Mouse (Mus musculus): Measurements from ENCODE around the gene Mroh2a. TPM values are rescaled to one million over a fixed set of nuclear protein-coding genes. Genes with fewer than 3 reads are reported as not detected.

Mroh2a gene
- polyA plus RNA-seq, 1 experiment from 2014 or later = 2.8 TPM

DNA sequence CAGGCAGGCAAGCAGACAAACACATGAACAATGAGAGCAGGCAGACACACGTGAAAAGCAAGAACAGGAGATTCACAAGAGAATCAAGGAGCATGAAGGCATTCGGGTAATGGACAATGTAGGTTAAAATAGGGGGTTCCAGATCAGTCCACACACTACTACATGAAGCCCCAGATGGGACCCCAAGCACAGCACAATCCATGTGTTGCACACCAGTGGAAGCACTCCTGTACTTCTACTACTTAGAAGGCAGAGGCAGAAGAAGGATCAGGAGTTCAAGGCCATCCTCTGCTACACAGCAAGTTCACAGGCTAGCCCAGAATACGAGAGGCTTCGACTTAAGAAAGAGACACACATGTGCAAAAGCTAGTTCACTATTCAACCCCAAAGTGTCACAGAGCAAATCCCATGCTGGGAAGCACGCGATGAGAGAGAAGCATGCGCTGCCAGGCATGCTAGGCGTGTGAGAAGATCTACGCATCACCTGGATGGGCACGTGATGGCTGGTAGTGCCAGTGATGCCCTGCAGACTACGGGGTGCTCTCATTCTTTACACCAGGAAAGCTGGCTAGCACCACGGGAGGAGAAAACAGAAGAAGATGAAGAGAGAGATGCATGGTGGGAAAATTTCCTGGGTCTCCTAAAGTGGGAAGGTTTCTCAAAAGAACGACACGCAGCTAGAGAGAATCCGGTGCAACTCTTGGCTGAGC is 59.5 kb downstream of the Mroh2a start:
- H3K27me3 ChIP-seq (ENCODE audit: insufficient read depth, low read length) = no peaks in the 10 kb centered on the region
- no peaks in the 10 kb centered on the region for H3K36me3 ChIP-seq (ENCODE audit: insufficient read depth, low read length)
- no peak for ATAC-seq (ENCODE audit: low FRiP score, low TSS enrichment)
- 82% methylated on average over 15 of the region's 15 CpGs for WGBS
- no peak overlapping the region for H3K9ac ChIP-seq (replicated peaks; ENCODE audit: low read length)
- no peak overlapping the region for H3K4me2 ChIP-seq (replicated peaks; ENCODE audit: low read depth, low read length)
- no peak overlapping the region for H3K27ac ChIP-seq (ENCODE audit: low read length)
- H3K9me3 ChIP-seq (ENCODE audit: low read length) = peaks cover 64% of the 10 kb centered on the region
- H3K4me3 ChIP-seq (ENCODE audit: low read length) = no peak overlapping the region
- no peaks in the 10 kb centered on the region for H3K4me1 ChIP-seq (ENCODE audit: insufficient read depth, low read length)

DNA sequence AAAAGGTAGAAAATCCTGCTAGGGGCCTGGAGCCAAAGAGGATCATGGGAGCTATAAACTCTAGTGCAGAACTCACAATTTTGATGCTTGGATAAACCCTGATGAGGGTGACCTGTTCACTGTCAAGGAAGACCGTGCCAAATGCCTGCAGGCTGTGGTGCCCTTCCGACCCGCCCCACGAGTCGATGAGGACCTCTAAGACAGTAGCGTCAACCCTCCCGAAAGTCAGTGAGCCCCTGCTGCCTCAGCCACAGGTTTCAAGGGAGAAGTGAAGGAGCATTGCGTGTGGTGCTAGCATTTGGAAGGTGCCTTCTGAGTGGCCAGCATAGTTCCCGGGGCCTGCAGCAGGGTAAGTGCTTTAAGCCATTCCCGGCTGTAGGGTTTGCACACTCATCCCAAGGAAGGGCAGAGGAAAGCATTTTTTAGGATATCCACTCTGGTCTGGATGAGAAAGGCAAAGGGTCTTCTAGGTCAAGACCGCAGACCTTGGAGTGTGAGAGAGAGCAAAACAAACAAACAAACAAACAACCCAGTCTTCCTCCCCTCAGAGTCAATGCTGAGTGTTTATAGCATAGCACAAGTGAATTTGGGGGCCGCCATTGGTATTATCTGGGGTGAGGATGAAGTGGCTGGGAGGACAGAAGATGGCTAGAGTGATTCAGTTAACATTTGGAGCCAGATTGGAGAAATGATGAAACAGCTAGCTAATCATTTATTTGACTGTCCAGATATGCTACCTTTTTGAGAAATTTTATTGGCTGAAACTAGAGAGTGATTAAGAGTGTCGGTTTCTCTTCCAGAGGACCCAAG is 60.3 kb downstream of the Mroh2a start:
- H3K9ac ChIP-seq (replicated peaks; ENCODE audit: low read length) = no peak overlapping the region
- H3K27me3 ChIP-seq (ENCODE audit: insufficient read depth, low read length) = no peaks in the 10 kb centered on the region
- ATAC-seq (ENCODE audit: low FRiP score, low TSS enrichment) = no peak
- H3K27ac ChIP-seq (ENCODE audit: low read length) = no peak overlapping the region
- no peaks in the 10 kb centered on the region for H3K36me3 ChIP-seq (ENCODE audit: insufficient read depth, low read length)
- H3K4me3 ChIP-seq (ENCODE audit: low read length) = no peak overlapping the region
- H3K4me1 ChIP-seq (ENCODE audit: insufficient read depth, low read length) = no peaks in the 10 kb centered on the region
- peaks cover 69% of the 10 kb centered on the region for H3K9me3 ChIP-seq (ENCODE audit: low read length)
- 72% methylated on average over 13 of the region's 13 CpGs for WGBS
- H3K4me2 ChIP-seq (replicated peaks; ENCODE audit: low read depth, low read length) = no peak overlapping the region

DNA sequence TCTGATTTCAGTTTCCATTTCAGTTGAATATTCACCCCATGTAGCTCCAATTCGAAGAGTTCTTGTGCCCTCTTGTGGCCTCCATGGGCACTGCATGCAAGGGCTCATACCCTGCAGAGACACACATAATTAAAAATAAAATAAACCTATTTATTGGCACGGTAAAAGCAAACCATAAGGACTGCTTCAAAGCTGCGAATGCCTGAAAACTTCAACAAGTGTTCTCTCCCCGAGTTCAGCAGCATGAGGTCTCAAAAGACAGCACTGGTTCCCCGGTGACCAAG is 60.9 kb downstream of the Mroh2a start:
- peak; percentile 2; the same call in 1 of the 2 replicates for ATAC-seq (ENCODE audit: low FRiP score, low TSS enrichment)
- WGBS = 35% methylated on average over 5 of the region's 5 CpGs

DNA sequence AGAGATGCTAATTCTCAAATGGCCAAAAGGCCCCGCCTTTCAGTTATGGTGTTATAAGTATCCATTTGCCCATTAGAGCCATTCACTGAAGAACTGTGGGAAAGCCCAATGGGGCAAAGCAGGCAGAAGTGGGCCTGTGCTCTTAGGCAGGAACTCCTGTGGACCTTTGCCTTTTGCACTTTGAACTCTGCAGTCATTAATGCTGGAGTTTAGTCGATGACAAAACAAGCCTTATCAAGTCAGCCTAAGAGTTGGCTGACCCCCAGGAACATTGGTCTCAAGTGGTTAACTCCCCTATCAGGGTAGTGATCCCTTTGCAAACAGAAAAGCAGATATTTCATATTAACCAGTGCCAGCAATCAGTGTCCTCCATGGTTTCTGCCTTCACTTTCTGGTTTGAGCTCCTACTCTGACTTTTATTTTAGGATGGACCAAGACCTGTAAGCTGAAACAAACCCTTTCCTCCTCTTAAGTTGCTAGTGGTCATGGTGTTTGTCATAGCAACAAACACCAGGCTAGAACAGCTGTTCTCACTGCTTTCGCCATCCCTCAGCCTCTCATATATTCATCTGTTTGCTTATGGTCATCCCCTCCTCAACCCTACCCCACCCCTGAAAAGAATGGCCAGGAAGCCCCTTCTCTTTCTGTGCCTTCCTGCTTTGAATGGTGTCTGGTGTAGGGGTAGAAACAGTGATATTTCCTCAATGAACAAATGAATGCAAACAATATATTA is 61.4 kb downstream of the Mroh2a start:
- Histone ChIP-seq H3K4me2 (replicated peaks; ENCODE audit: low read depth, low read length) (no peak overlapping the region), H3K4me1 (ENCODE audit: insufficient read depth, low read length) (no peaks in the 10 kb centered on the region), H3K27me3 (ENCODE audit: insufficient read depth, low read length) (no peaks in the 10 kb centered on the region), H3K27ac (ENCODE audit: low read length) (no peak overlapping the region), H3K9ac (replicated peaks; ENCODE audit: low read length) (no peak overlapping the region), H3K4me3 (ENCODE audit: low read length) (no peak overlapping the region), H3K36me3 (ENCODE audit: insufficient read depth, low read length) (no peaks in the 10 kb centered on the region), H3K9me3 (ENCODE audit: low read length) (peaks cover 71% of the 10 kb centered on the region)
- ATAC-seq (ENCODE audit: low FRiP score, low TSS enrichment) = peak; percentile 3; the same call in 1 of the 2 replicates
- 40% methylated on average over 3 of the region's 3 CpGs for WGBS

More for the DNA sequence above, 60.9 kb downstream of the Mroh2a start:
- Histone ChIP-seq H3K36me3 (ENCODE audit: insufficient read depth, low read length) (no peaks in the 10 kb centered on the region), H3K4me3 (ENCODE audit: low read length) (no peak overlapping the region), H3K9me3 (ENCODE audit: low read length) (peaks cover 72% of the 10 kb centered on the region), H3K9ac (replicated peaks; ENCODE audit: low read length) (no peak overlapping the region), H3K27me3 (ENCODE audit: insufficient read depth, low read length) (no peaks in the 10 kb centered on the region), H3K27ac (ENCODE audit: low read length) (no peak overlapping the region), H3K4me2 (replicated peaks; ENCODE audit: low read depth, low read length) (no peak overlapping the region), H3K4me1 (ENCODE audit: insufficient read depth, low read length) (no peaks in the 10 kb centered on the region)

DNA sequence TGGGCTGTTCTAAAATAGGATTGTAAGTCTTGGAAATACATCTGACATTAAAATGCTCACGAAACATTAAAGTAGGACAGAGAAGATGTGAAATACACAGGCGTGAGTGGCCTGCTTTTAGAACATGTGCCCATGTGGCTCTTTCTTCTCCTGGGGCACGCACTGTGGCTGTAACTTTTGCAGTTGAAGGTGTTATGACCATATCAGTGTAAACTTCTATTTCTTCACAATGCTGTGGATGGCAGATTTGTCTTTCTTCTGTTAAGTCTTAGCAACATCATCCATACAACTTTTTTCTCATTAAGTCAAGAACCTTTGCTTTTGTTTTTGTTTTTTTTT is 62.0 kb downstream of the Mroh2a start:
- H3K9me3 ChIP-seq (ENCODE audit: low read length) = peaks cover 65% of the 10 kb centered on the region

GRCm38 (mm10) chr1:88289152-88289551 is 62.4 kb downstream of the Mroh2a start:
- H3K4me3 ChIP-seq (ENCODE audit: low read length) = no peak overlapping the region
- no peak overlapping the region for H3K4me2 ChIP-seq (replicated peaks; ENCODE audit: low read depth, low read length)
- no peaks in the 10 kb centered on the region for H3K36me3 ChIP-seq (ENCODE audit: insufficient read depth, low read length)
- H3K27ac ChIP-seq (ENCODE audit: low read length) = no peak overlapping the region
- no peaks in the 10 kb centered on the region for H3K4me1 ChIP-seq (ENCODE audit: insufficient read depth, low read length)
- 47% methylated on average over 2 of the region's 2 CpGs for WGBS
- peaks cover 61% of the 10 kb centered on the region for H3K9me3 ChIP-seq (ENCODE audit: low read length)
- no peak for ATAC-seq (ENCODE audit: low FRiP score, low TSS enrichment)
- no peak overlapping the region for H3K9ac ChIP-seq (replicated peaks; ENCODE audit: low read length)
- H3K27me3 ChIP-seq (ENCODE audit: insufficient read depth, low read length) = no peaks in the 10 kb centered on the region

More for the DNA sequence above, 62.0 kb downstream of the Mroh2a start:
- no peak overlapping the region for H3K9ac ChIP-seq (replicated peaks; ENCODE audit: low read length)
- H3K4me2 ChIP-seq (replicated peaks; ENCODE audit: low read depth, low read length) = no peak overlapping the region
- H3K4me1 ChIP-seq (ENCODE audit: insufficient read depth, low read length) = no peaks in the 10 kb centered on the region
- no peaks in the 10 kb centered on the region for H3K27me3 ChIP-seq (ENCODE audit: insufficient read depth, low read length)
- H3K4me3 ChIP-seq (ENCODE audit: low read length) = no peak overlapping the region
- H3K36me3 ChIP-seq (ENCODE audit: insufficient read depth, low read length) = no peaks in the 10 kb centered on the region
- H3K27ac ChIP-seq (ENCODE audit: low read length) = no peak overlapping the region
- WGBS = 71% methylated on average over 3 of the region's 3 CpGs
- no peak for ATAC-seq (ENCODE audit: low FRiP score, low TSS enrichment)

DNA sequence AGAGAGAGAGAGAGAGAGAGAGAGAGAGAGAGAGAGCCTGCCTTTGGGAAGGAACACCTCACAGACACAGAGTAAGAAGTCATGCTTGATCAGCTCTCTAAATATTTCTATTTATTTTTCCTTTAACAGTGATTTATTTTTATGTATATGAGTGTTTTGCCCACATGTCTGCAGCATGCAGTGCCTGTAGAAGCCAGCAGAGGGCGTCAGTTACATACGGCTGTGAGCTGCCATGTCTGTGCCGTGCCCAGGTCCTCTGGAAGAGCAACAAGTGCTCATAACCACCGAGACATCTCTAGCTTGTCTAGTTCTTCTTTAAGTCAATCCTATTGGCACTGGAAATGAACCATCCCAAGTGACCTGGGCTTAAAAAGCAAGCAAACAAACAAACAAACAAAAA is 63.1 kb downstream of the Mroh2a start:
- H3K27ac ChIP-seq (ENCODE audit: low read length) = no peak overlapping the region
- no peak for ATAC-seq (ENCODE audit: low FRiP score, low TSS enrichment)
- H3K27me3 ChIP-seq (ENCODE audit: insufficient read depth, low read length) = no peaks in the 10 kb centered on the region
- no peak overlapping the region for H3K4me3 ChIP-seq (ENCODE audit: low read length)
- 41% methylated on average over 4 of the region's 4 CpGs for WGBS
- H3K4me2 ChIP-seq (replicated peaks; ENCODE audit: low read depth, low read length) = no peak overlapping the region
- no peak overlapping the region for H3K9ac ChIP-seq (replicated peaks; ENCODE audit: low read length)
- peaks cover 58% of the 10 kb centered on the region for H3K9me3 ChIP-seq (ENCODE audit: low read length)
- H3K36me3 ChIP-seq (ENCODE audit: insufficient read depth, low read length) = no peaks in the 10 kb centered on the region
- no peaks in the 10 kb centered on the region for H3K4me1 ChIP-seq (ENCODE audit: insufficient read depth, low read length)

DNA sequence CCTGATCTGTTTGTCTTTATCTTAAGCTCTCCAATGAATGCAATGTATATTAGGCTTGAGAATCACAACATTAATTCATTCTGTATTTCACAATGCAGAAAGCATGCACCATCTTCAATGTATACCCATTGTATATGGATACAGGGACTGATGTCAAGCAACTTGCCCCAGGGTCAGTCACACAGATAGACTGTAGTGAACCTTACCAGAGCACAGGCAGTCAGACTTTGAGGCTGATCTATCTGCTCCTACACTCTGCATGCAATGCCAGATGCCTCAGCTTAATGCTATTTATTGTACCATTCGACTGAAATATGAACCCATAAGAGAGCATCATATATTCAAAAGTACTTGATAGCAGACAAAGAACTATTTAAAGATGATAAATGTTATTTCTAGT is 63.7 kb downstream of the Mroh2a start:
- peaks cover 53% of the 10 kb centered on the region for H3K9me3 ChIP-seq (ENCODE audit: low read length)
- no peaks in the 10 kb centered on the region for H3K4me1 ChIP-seq (ENCODE audit: insufficient read depth, low read length)
- H3K27me3 ChIP-seq (ENCODE audit: insufficient read depth, low read length) = no peaks in the 10 kb centered on the region
- H3K4me3 ChIP-seq (ENCODE audit: low read length) = no peak overlapping the region
- H3K36me3 ChIP-seq (ENCODE audit: insufficient read depth, low read length) = no peaks in the 10 kb centered on the region
- H3K4me2 ChIP-seq (replicated peaks; ENCODE audit: low read depth, low read length) = no peak overlapping the region
- ATAC-seq (ENCODE audit: low FRiP score, low TSS enrichment) = no peak
- H3K27ac ChIP-seq (ENCODE audit: low read length) = no peak overlapping the region
- no peak overlapping the region for H3K9ac ChIP-seq (replicated peaks; ENCODE audit: low read length)
- WGBS = 70% methylated on average over 1 of the region's 1 CpGs

GRCm38 (mm10) chr1:88291409-88292005 is 64.7 kb downstream of the Mroh2a start:
- ATAC-seq (ENCODE audit: low FRiP score, low TSS enrichment) = no peak
- Histone ChIP-seq H3K4me2 (replicated peaks; ENCODE audit: low read depth, low read length) (no peak overlapping the region), H3K9me3 (ENCODE audit: low read length) (peaks cover 56% of the 10 kb centered on the region), H3K27me3 (ENCODE audit: insufficient read depth, low read length) (no peaks in the 10 kb centered on the region), H3K4me1 (ENCODE audit: insufficient read depth, low read length) (no peaks in the 10 kb centered on the region), H3K36me3 (ENCODE audit: insufficient read depth, low read length) (no peaks in the 10 kb centered on the region), H3K9ac (replicated peaks; ENCODE audit: low read length) (no peak overlapping the region), H3K4me3 (ENCODE audit: low read length) (no peak overlapping the region), H3K27ac (ENCODE audit: low read length) (no peak overlapping the region)
- WGBS = 64% methylated on average over 3 of the region's 3 CpGs

Measured in kidney, embryonic 16.5 days (tissue).